Mouse (Mus musculus) E14TG2a.4 (cell line): ENCODE data around the gene C130074G19Rik.

Source experiments
- H3K27me3 ChIP-seq: 2 replicates; pipeline ENCODE4 v1.6.1; 2014; ENCODE audit warnings: low read length, control low read depth; ENCODE audit not compliant: insufficient read depth
- H3K36me3 ChIP-seq: 2 replicates; pipeline ENCODE4 v1.6.1; 2014; ENCODE audit warnings: low read length, control low read depth; ENCODE audit not compliant: insufficient read depth
- H3K4me1 ChIP-seq: replicated peaks from 2 replicates; pipeline ENCODE4 v1.6.1; 2014; ENCODE audit warnings: low read depth, low read length, control low read depth
- H3K4me3 ChIP-seq: replicated peaks from 2 replicates; pipeline ENCODE4 v1.5.1; 2014; ENCODE audit warnings: mild to moderate bottlenecking, low read length
- H3K9me3 ChIP-seq: 2 replicates; pipeline ENCODE4 v1.6.1; 2014; ENCODE audit warnings: low read length, control low read depth
- CTCF ChIP-seq: conservative IDR thresholded peaks from 2 replicates; pipeline ENCODE4 v1.5.1; 2014; ENCODE audit warnings: low read length
- NANOG ChIP-seq: IDR thresholded peaks from 2 replicates; pipeline ENCODE4 v1.6.1; 2014; ENCODE audit warnings: borderline replicate concordance, low read length, mixed read lengths
- POU5F1 ChIP-seq: IDR thresholded peaks from 2 replicates; pipeline ENCODE4 v1.6.1; 2014; ENCODE audit warnings: low read length, borderline replicate concordance

The C130074G19Rik gene

GRCm38 (mm10) chr1:184911861-184912260 lies 28.8 kb upstream of the C130074G19Rik start:
- Histone ChIP-seq H3K27me3 (no peaks in the 10 kb centered on the region; the same call in 1 of the 2 replicates), H3K36me3 (no peaks in the 10 kb centered on the region), H3K4me3 (no peak overlapping the region), H3K4me1 (0 out of 2 replicates have a peak, but pooled peaks cover 2% of the 10 kb centered on the region), H3K9me3 (no peaks in the 10 kb centered on the region)
- TF ChIP-seq NANOG (no peak), POU5F1 (no peak)

GRCm38 (mm10) chr1:184908558-184908957 lies 25.5 kb upstream of the C130074G19Rik start:
- H3K36me3 ChIP-seq: no peaks in the 10 kb centered on the region
- no peaks in the 10 kb centered on the region for H3K9me3 ChIP-seq
- no peaks in the 10 kb centered on the region for H3K4me1 ChIP-seq
- TF ChIP-seq POU5F1 (no peak), CTCF (no peak), NANOG (no peak)
- no peaks in the 10 kb centered on the region; the same call in 1 of the 2 replicates for H3K27me3 ChIP-seq
- no peak overlapping the region for H3K4me3 ChIP-seq

- Histone ChIP-seq H3K4me1 (no peaks in the 10 kb centered on the region), H3K27me3 (no peaks in the 10 kb centered on the region; the same call in 1 of the 2 replicates), H3K36me3 (no peaks in the 10 kb centered on the region), H3K4me3 (no peak overlapping the region), H3K9me3 (no peaks in the 10 kb centered on the region)
- TF ChIP-seq CTCF (no peak), NANOG (no peak), POU5F1 (no peak)
Measured at GRCm38 (mm10) chr1:184905904-184906745, 23.1 kb upstream of the C130074G19Rik start.

GRCm38 (mm10) chr1:184905371-184905770 lies 22.4 kb upstream of the C130074G19Rik start:
- TF ChIP-seq POU5F1: no peak
- H3K36me3 ChIP-seq: no peaks in the 10 kb centered on the region
- no peaks in the 10 kb centered on the region for H3K4me1 ChIP-seq
- no peaks in the 10 kb centered on the region for H3K9me3 ChIP-seq
- no peaks in the 10 kb centered on the region; the same call in 1 of the 2 replicates for H3K27me3 ChIP-seq
- H3K4me3 ChIP-seq: no peak overlapping the region

- H3K9me3 ChIP-seq: no peaks in the 10 kb centered on the region
- H3K27me3 ChIP-seq: peaks cover 2% of the 10 kb centered on the region
- TF ChIP-seq CTCF (no peak), POU5F1 (no peak), NANOG (no peak)
- no peaks in the 10 kb centered on the region for H3K4me1 ChIP-seq
- no peaks in the 10 kb centered on the region for H3K36me3 ChIP-seq
- H3K4me3 ChIP-seq: no peak overlapping the region
Measured at GRCm38 (mm10) chr1:184903697-184904096, 20.7 kb upstream of the C130074G19Rik start.

GRCm38 (mm10) chr1:184902886-184903285 lies 19.9 kb upstream of the C130074G19Rik start:
- Histone ChIP-seq H3K4me3 (no peak overlapping the region), H3K27me3 (peaks cover 7% of the 10 kb centered on the region), H3K4me1 (no peaks in the 10 kb centered on the region), H3K36me3 (no peaks in the 10 kb centered on the region), H3K9me3 (no peaks in the 10 kb centered on the region)
- TF ChIP-seq POU5F1 (no peak), NANOG (no peak), CTCF (no peak)

GRCm38 (mm10) chr1:184897350-184897749 lies 14.3 kb upstream of the C130074G19Rik start:
- TF ChIP-seq NANOG (no peak), CTCF (no peak), POU5F1 (no peak)
- peaks cover 18% of the 10 kb centered on the region for H3K27me3 ChIP-seq
- no peaks in the 10 kb centered on the region for H3K36me3 ChIP-seq
- no peaks in the 10 kb centered on the region for H3K9me3 ChIP-seq
- H3K4me3 ChIP-seq: 0 out of 2 replicates have a peak overlapping the region, but pooled peaks have one; percentile 10
- H3K4me1 ChIP-seq: peaks cover 12% of the 10 kb centered on the region; the same call in 1 of the 2 replicates

- H3K9me3 ChIP-seq: peaks cover 10% of the 10 kb centered on the region
- H3K27me3 ChIP-seq: peaks cover 9% of the 10 kb centered on the region
- H3K36me3 ChIP-seq: no peaks in the 10 kb centered on the region
- no peak for TF ChIP-seq NANOG
- TF ChIP-seq POU5F1: no peak
- no peak for TF ChIP-seq CTCF
- H3K4me3 ChIP-seq: no peak overlapping the region
- H3K4me1 ChIP-seq: 0 out of 2 replicates have a peak, but pooled peaks cover 5% of the 10 kb centered on the region
Measured at GRCm38 (mm10) chr1:184891998-184892397, 9.0 kb upstream of the C130074G19Rik start.
